Mouse (Mus musculus) spleen, adult 2 months (tissue): ENCODE results near the gene Fam50a. TPM values are rescaled to one million over a fixed set of nuclear protein-coding genes. Genes with fewer than 3 reads are reported as not detected.

Source experiments
- DNase-seq, 2 experiments: peaks; one replicate each; pipeline versions ENCODE4 v3.0.0 to v3.0.0-alpha.2; 2012 to 2021; ENCODE audit warnings: low spot score in 2 of 2, low read depth in 1 of 2
- H3K27ac ChIP-seq: fragments of 200-500 bp; 2 replicates; pipeline ENCODE4 v1.5.1; 2012; ENCODE audit warnings: low read length, inconsistent platforms; ENCODE audit not compliant: insufficient read depth
- H3K27me3 ChIP-seq: fragments of 200-500 bp; 2 replicates; pipeline ENCODE4 v1.6.1; 2012; ENCODE audit warnings: mild to moderate bottlenecking, moderate library complexity, low read length, inconsistent platforms; ENCODE audit not compliant: control insufficient read depth, insufficient read depth
- H3K36me3 ChIP-seq: fragments of 200-500 bp; 2 replicates; pipeline ENCODE4 v1.6.1; 2012; ENCODE audit warnings: mild to moderate bottlenecking, low read length, inconsistent platforms; ENCODE audit not compliant: control insufficient read depth, insufficient read depth
- H3K4me1 ChIP-seq: fragments of 200-500 bp; 2 replicates; pipeline ENCODE4 v1.6.1; 2011; ENCODE audit warnings: inconsistent platforms; ENCODE audit not compliant: control insufficient read depth, insufficient read depth, insufficient read length
- H3K4me3 ChIP-seq: fragments of 200-500 bp; 2 replicates; pipeline ENCODE4 v1.5.1; 2011; ENCODE audit warnings: mild to moderate bottlenecking, inconsistent platforms; ENCODE audit not compliant: insufficient read depth, insufficient read length; ENCODE audit errors: extremely low read depth
- CTCF ChIP-seq: fragments of 200-500 bp; IDR thresholded peaks from 2 replicates; pipeline ENCODE4 v1.5.1; 2011; ENCODE audit warnings: mild to moderate bottlenecking, inconsistent platforms; ENCODE audit not compliant: insufficient read depth, insufficient read length, insufficient replicate concordance; ENCODE audit errors: extremely low read depth
- POLR2A ChIP-seq: fragments of 200-500 bp; IDR thresholded peaks from 2 replicates; pipeline ENCODE4 v1.6.1; 2011; ENCODE audit warnings: low read depth, low read length, inconsistent platforms
- WGBS: fragments of 180-500 bp; shearing (Covaris S2); methylation state at CpG from one replicate; pipeline ENCODE4 v1.1.7; 2018; 5-methylcytosine and 5-hydroxymethylcytosine counted together
- polyA plus RNA-seq: library from polyadenylated mRNA; depleted of rRNA; stranded (reverse); fragments of >200 nt; gene quantifications from 2 replicates; pipeline ENCODE4 v1.2.3, GENCODE M21; 2012

Gene Fam50a
- polyA plus RNA-seq, 1 experiment: 13.4 TPM

DNA sequence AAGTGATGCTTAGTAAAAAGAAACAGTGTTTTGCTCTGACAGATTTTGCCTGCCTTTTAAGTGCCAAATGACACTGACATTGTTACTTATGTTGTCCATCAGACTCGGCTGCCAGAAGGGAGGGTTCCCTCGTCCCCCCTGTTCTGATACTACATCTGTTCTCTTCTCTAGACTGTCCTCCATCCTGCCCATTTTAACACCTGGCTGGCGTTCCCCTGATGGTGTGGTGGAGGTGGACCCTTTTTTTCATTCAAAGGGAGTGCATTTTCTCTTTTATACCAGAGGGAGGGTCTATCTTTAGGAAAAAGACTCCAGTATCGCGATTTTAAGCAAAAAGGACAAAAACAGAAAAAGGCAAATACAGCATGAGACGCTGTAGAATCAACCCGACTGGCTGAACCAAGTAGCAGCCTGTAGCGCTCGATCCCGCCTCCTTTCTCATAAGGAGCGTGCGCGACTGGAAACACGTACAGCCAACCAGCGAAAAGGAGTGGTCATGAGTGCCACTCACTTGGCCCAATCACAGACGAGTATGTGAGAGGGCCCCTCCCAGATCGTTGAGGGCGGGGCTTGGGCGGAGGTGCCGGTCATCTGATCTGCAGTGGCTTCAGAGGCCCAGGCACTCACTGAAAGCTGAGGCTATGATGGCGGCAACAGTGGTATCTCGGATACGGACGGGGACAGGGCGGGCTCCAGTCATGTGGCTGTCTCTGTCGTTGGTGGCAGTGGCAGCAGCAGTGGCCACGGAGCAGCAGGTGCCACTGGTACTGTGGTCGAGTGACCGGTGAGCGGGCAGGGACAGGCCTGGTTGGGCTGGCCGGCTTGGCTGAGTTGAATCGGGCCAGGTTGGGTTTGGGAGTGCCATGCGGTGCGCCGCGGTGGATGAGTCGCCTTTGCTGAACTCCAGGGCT lies 16.0 kb upstream of the Fam50a start, which contains the start of gene Atp6ap1:
TSS of gene Atp6ap1 (plus strand) at position 560 of the 911 bp plus-strand sequence.
- H3K27me3 ChIP-seq: no peaks in the 10 kb centered on the region
- peak; percentile 54; the same call in 1 of the 2 replicates for TF ChIP-seq POLR2A
- TF ChIP-seq CTCF: no peak
- H3K27ac ChIP-seq: peak within 1 kb of the TSS; percentile 77
- H3K4me3 ChIP-seq: peak within 1 kb of the TSS; percentile 93
- peak; percentile 89 to 92 for DNase-seq
- H3K36me3 ChIP-seq: peaks cover 8% of the 10 kb centered on the region
- 26% methylated on average over 37 of the region's 37 CpGs for WGBS
- H3K4me1 ChIP-seq: peaks cover 5% of the 10 kb centered on the region; the same call in 1 of the 2 replicates

DNA sequence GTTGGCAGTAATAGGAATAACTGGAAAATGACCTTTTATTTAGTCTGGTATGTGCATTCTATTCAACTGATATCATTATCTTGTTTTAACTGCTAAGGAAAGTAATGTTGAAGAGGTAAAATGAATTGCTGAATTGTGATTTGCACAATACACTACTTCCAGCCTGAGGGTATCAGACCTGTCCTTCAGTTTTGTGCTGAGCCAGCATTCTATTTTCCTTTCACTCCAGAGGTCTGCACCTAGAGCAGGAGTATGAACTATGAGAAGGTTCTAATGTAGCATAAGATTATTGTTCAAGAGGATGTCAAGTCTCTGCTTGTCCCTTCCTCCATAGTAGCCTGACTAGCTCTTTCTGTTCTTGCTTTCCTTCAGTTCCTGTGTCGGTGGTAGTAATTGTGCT lies 14.5 kb upstream of the Fam50a start:
- H3K4me3 ChIP-seq: no peak overlapping the region

DNA sequence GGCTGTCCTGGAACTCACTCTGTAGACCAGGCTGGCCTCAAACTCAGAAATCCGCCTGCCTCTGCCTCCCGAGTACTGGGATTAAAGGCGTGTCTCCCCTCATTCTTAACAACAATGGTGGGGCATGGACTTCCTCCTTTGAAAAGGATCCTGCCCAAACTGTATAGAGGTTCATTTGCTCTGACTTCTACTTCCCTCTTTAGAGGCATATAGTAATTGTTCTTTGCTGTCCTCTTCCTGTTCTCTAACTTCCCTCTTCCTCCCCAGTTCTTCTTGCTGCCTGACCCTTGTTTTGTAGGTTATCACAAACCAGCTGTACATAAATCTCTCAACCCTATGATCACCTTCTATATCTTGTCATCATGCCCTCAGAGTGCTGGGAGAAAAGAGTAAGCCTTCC lies 13.1 kb upstream of the Fam50a start:
- 42% methylated on average over 3 of the region's 3 CpGs for WGBS
- no peaks in the 10 kb centered on the region for H3K27me3 ChIP-seq
- no peak for TF ChIP-seq CTCF
- TF ChIP-seq POLR2A: no peak
- peak overlapping the region; percentile 71 for H3K27ac ChIP-seq
- H3K4me3 ChIP-seq: no peak overlapping the region
- peaks cover 5% of the 10 kb centered on the region; the same call in 1 of the 2 replicates for H3K4me1 ChIP-seq
- peaks cover 13% of the 10 kb centered on the region for H3K36me3 ChIP-seq
- DNase-seq: no peak

More for the DNA sequence above, 14.5 kb upstream of the Fam50a start:
- H3K27ac ChIP-seq: no peak overlapping the region; the same call in 1 of the 2 replicates
- peaks cover 12% of the 10 kb centered on the region for H3K36me3 ChIP-seq
- H3K4me1 ChIP-seq: peaks cover 5% of the 10 kb centered on the region; the same call in 1 of the 2 replicates
- DNase-seq: no peak
- WGBS: 81% methylated on average over 1 of the region's 1 CpGs
- H3K27me3 ChIP-seq: no peaks in the 10 kb centered on the region
- TF ChIP-seq POLR2A (no peak), CTCF (no peak)

GRCm38 (mm10) chrX:74304867-74305700 lies 7.7 kb upstream of the Fam50a start, which contains the start of gene Gdi1:
Gdi1 (plus strand) TSS chrX:74304998.
- peak within 1 kb of the TSS; percentile 85 for H3K4me3 ChIP-seq
- DNase-seq: peak; percentile 57 to 74
- peaks cover 26% of the 10 kb centered on the region for H3K36me3 ChIP-seq
- H3K27ac ChIP-seq: peak within 1 kb of the TSS; percentile 97
- peaks cover 3% of the 10 kb centered on the region; the same call in 1 of the 2 replicates for H3K4me1 ChIP-seq
- H3K27me3 ChIP-seq: no peaks in the 10 kb centered on the region
- TF ChIP-seq POLR2A (peak; percentile 92), CTCF (no peak)
- 21% methylated on average over 37 of the region's 41 CpGs for WGBS

DNA sequence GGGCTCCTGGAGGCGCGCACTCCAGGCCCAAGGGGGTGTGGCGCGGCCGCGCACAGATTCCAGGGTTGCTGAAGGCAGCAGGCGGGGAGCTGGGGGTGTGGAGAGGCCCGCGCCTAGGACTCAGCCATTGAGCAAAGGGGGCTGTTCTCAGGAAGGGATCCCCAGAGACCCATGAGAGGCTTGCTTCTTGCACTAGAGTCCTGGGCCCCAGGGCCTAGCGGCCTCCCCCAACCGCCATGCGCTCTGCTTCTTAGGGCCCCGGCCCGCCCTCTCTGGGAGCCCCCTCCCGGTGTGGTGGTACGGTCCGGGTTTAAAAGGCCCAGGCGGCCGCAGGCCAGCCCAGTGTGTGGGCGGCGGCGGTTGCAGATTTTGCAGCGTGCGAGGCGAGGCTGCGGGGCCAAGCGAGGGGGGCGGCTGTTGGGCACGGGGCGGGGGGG lies 15.9 kb downstream of the Fam50a start, which contains the start of gene Plxna3:
TSS of gene Plxna3 (plus strand) at position 342 of the 437 bp plus-strand sequence.
- WGBS: 26% methylated on average over 29 of the region's 30 CpGs
- H3K4me1 ChIP-seq: no peaks in the 10 kb centered on the region
- no peak within 1 kb of the TSS for H3K27ac ChIP-seq
- H3K4me3 ChIP-seq: peak within 1 kb of the TSS; percentile 55
- no peak for TF ChIP-seq POLR2A
- TF ChIP-seq CTCF: no peak
- DNase-seq: peak; percentile 29 to 49
- no peaks in the 10 kb centered on the region for H3K36me3 ChIP-seq
- H3K27me3 ChIP-seq: no peaks in the 10 kb centered on the region

DNA sequence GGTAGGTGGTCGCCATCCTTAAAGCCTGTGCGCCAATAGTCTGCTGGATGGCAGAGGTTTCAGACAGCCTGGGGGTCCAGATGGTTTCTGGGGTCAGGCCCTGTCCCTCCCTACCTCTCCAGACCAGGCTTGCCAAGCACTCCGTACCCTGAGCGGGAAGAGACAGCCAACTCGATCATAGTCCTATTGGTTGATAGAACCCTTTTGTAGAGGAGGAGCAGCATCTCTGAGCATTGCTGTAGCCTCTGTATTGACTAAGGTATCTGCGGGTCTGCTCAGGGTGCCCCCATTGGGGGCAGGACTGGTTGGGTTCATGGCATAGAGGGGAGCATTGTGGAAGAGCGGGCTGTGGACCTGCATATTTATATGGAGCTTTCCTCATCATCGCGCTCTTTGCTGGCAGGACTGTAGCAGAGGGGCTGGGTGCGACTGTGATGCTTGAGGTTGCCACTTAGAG lies 16.4 kb downstream of the Fam50a start:
- TF ChIP-seq CTCF (no peak), POLR2A (no peak)
- Histone ChIP-seq H3K27ac (no peak overlapping the region), H3K36me3 (no peaks in the 10 kb centered on the region), H3K27me3 (no peaks in the 10 kb centered on the region), H3K4me1 (no peaks in the 10 kb centered on the region), H3K4me3 (peak overlapping the region; percentile 55; the same call in 1 of the 2 replicates)
- DNase-seq: no peak
- 36% methylated on average over 10 of the region's 10 CpGs for WGBS
